Mouse (Mus musculus) G1E (cell line): ENCODE results near the gene Polm. TPM values are rescaled to one million over a fixed set of nuclear protein-coding genes. Genes with fewer than 3 reads are reported as not detected.

ENCODE experiments used
- ATAC-seq: 2 replicates; pipeline ENCODE4 v1.8.0; 2016; ENCODE audit warnings: mild to moderate bottlenecking; ENCODE audit not compliant: insufficient number of reproducible peaks, poor library complexity, low FRiP score, severe bottlenecking; ENCODE audit errors: extremely low read depth
- DNase-seq: peaks from one replicate; pipeline ENCODE4 v3.0.0; 2012; ENCODE audit warnings: low spot score
- H3K27me3 ChIP-seq: 2 replicates; pipeline ENCODE4 v1.6.1; 2012; ENCODE audit warnings: mild to moderate bottlenecking, low read length, inconsistent platforms; ENCODE audit not compliant: insufficient read depth
- H3K36me3 ChIP-seq: replicated peaks from 2 replicates; pipeline ENCODE3; 2012; ENCODE audit warnings: mild to moderate bottlenecking, inconsistent platforms
- H3K4me1 ChIP-seq: 2 replicates; pipeline ENCODE4 v1.6.1; 2012; ENCODE audit warnings: low read depth, low read length, inconsistent platforms, mixed read lengths; ENCODE audit not compliant: insufficient read depth
- H3K4me3 ChIP-seq: 2 replicates; pipeline ENCODE4 v1.5.1; 2012; ENCODE audit warnings: low read depth, mild to moderate bottlenecking, inconsistent platforms, low read length, moderate library complexity, mixed read lengths
- H3K9me3 ChIP-seq: replicated peaks from 2 replicates; pipeline ENCODE4 v1.6.1; 2012; ENCODE audit warnings: inconsistent platforms
- CTCF ChIP-seq: IDR thresholded peaks from 2 replicates; pipeline ENCODE4 v1.5.1; 2012; ENCODE audit warnings: low read depth, low read length, inconsistent platforms, mixed read lengths
- GATA1 ChIP-seq: IDR thresholded peaks from 2 replicates; pipeline ENCODE4 v1.6.1; 2012; ENCODE audit warnings: borderline replicate concordance, low read length, inconsistent platforms, mixed read lengths
- GATA2 ChIP-seq: IDR thresholded peaks from 2 replicates; pipeline ENCODE4 v1.6.1; 2012; ENCODE audit warnings: low read depth, low read length, inconsistent platforms, borderline replicate concordance
- POLR2AphosphoS5 ChIP-seq: IDR thresholded peaks from 2 replicates; pipeline ENCODE4 v1.6.1; 2012; ENCODE audit warnings: low read depth, low read length, inconsistent platforms; ENCODE audit not compliant: insufficient replicate concordance
- TAL1 ChIP-seq: conservative IDR thresholded peaks from 2 replicates; pipeline ENCODE4 v1.6.1; 2012; ENCODE audit warnings: low read depth, low read length, inconsistent platforms, mixed read lengths
- polyA plus RNA-seq: library from polyadenylated mRNA; stranded (reverse); fragments of >175 nt; gene quantifications from 2 replicates; pipeline ENCODE4 v1.2.3, GENCODE M21; 2012
- total RNA-seq, 2 experiments: library from RNA; stranded (forward) in 1 of 2; stranded (reverse) in 1 of 2; fragments of 200-1000 nt in 1 of 2; fragments of >200 nt in 1 of 2; fragmentation: Nextera tagmentation in 1 of 2; gene quantifications; 2 replicates each; pipeline ENCODE4 v1.2.3; 2014 to 2017

Gene Polm
- total and polyA plus RNA-seq, 3 experiments, result 15.4 to 38.2 (median 32.1) TPM

- DNase-seq, result no peak
- no peaks in the 10 kb centered on the region for H3K4me1 ChIP-seq
- no peak overlapping the region for H3K4me3 ChIP-seq
- no peaks in the 10 kb centered on the region for H3K36me3 ChIP-seq
- H3K9me3 ChIP-seq, result peaks cover 4% of the 10 kb centered on the region
- peaks cover 2% of the 10 kb centered on the region for H3K27me3 ChIP-seq
- TF ChIP-seq GATA1 (no peak), POLR2AphosphoS5 (no peak), CTCF (no peak), TAL1 (no peak), GATA2 (no peak)
- ATAC-seq, result no peak
Measured at GRCm38 (mm10) chr11:5850452-5850851, 12.6 kb upstream of the Polm start.

- DNase-seq (no peak), ATAC-seq (no peak)
- TF ChIP-seq CTCF (no peak), TAL1 (no peak), GATA2 (no peak), POLR2AphosphoS5 (no peak), GATA1 (no peak)
- no peak overlapping the region for H3K4me3 ChIP-seq
- no peaks in the 10 kb centered on the region for H3K36me3 ChIP-seq
- H3K4me1 ChIP-seq, result no peaks in the 10 kb centered on the region
- peaks cover 4% of the 10 kb centered on the region for H3K9me3 ChIP-seq
- peaks cover 2% of the 10 kb centered on the region for H3K27me3 ChIP-seq
Measured at GRCm38 (mm10) chr11:5849316-5849715, 11.5 kb upstream of the Polm start.

GRCm38 (mm10) chr11:5848741-5849140 lies 10.9 kb upstream of the Polm start:
- DNase-seq (no peak), ATAC-seq (no peak)
- Histone ChIP-seq H3K4me1 (no peaks in the 10 kb centered on the region), H3K9me3 (peaks cover 4% of the 10 kb centered on the region), H3K4me3 (no peak overlapping the region), H3K36me3 (no peaks in the 10 kb centered on the region), H3K27me3 (peaks cover 2% of the 10 kb centered on the region)
- no peak for TF ChIP-seq CTCF
- TF ChIP-seq GATA1, result no peak
- no peak for TF ChIP-seq TAL1

GRCm38 (mm10) chr11:5846639-5847345 lies 9.0 kb upstream of the Polm start:
- H3K27me3 ChIP-seq, result peaks cover 2% of the 10 kb centered on the region
- H3K36me3 ChIP-seq, result no peaks in the 10 kb centered on the region
- TF ChIP-seq CTCF, result no peak
- TF ChIP-seq POLR2AphosphoS5, result no peak
- no peak for TF ChIP-seq TAL1
- TF ChIP-seq GATA1, result no peak
- no peak for TF ChIP-seq GATA2
- H3K9me3 ChIP-seq, result peaks cover 4% of the 10 kb centered on the region
- ATAC-seq (no peak), DNase-seq (no peak)
- H3K4me3 ChIP-seq, result no peak overlapping the region
- no peaks in the 10 kb centered on the region for H3K4me1 ChIP-seq

GRCm38 (mm10) chr11:5843131-5843530 lies 5.3 kb upstream of the Polm start:
- ATAC-seq (no peak), DNase-seq (no peak)
- Histone ChIP-seq H3K9me3 (peaks cover 4% of the 10 kb centered on the region), H3K36me3 (no peaks in the 10 kb centered on the region), H3K4me1 (no peaks in the 10 kb centered on the region), H3K4me3 (no peak overlapping the region), H3K27me3 (peaks cover 2% of the 10 kb centered on the region)
- TF ChIP-seq TAL1 (no peak), POLR2AphosphoS5 (no peak), GATA2 (no peak), CTCF (no peak), GATA1 (no peak)

GRCm38 (mm10) chr11:5841751-5842150 lies 3.9 kb upstream of the Polm start:
- ATAC-seq, result no peak
- Histone ChIP-seq H3K9me3 (peaks cover under 1% of the 10 kb centered on the region; the same call in 1 of the 2 replicates), H3K27me3 (no peaks in the 10 kb centered on the region; the same call in 1 of the 2 replicates), H3K4me3 (no peak overlapping the region), H3K4me1 (peaks cover 3% of the 10 kb centered on the region), H3K36me3 (no peaks in the 10 kb centered on the region)
- no peak for DNase-seq
- TF ChIP-seq CTCF, result no peak

- Histone ChIP-seq H3K36me3 (peaks cover 12% of the 10 kb centered on the region), H3K27me3 (no peaks in the 10 kb centered on the region), H3K4me3 (no peak overlapping the region), H3K4me1 (peaks cover 12% of the 10 kb centered on the region), H3K9me3 (no peaks in the 10 kb centered on the region)
- DNase-seq (no peak), ATAC-seq (no peak)
- TF ChIP-seq GATA1, result no peak
- TF ChIP-seq TAL1, result no peak
- no peak for TF ChIP-seq POLR2AphosphoS5
- no peak for TF ChIP-seq GATA2
- TF ChIP-seq CTCF, result no peak
Measured at GRCm38 (mm10) chr11:5840346-5840745, 2.5 kb upstream of the Polm start.
